Mouse (Mus musculus): Measurements from ENCODE around the gene Ect2.

GRCm38 (mm10) chr3:27071706-27072105 lies 82.0 kb downstream of the Ect2 start:
- TF ChIP-seq CTCF (conservative IDR thresholded peaks at IDR 0.05 in 1 of 2, IDR thresholded peaks at IDR 0.05 in 1 of 2; ENCODE audit: low read depth in 2 of 2, low read length in 2 of 2): no peak
- no peak for TF ChIP-seq UBTF (IDR thresholded peaks at IDR 0.05; ENCODE audit: low read depth, low read length)
- no peak for TF ChIP-seq ZMIZ1 (IDR thresholded peaks at IDR 0.05; ENCODE audit: low read depth, low read length)
- no peak for TF ChIP-seq TBP (conservative IDR thresholded peaks at IDR 0.05; ENCODE audit: low read depth, low read length)
- TF ChIP-seq EP300 (IDR thresholded peaks at IDR 0.05; ENCODE audit: low read length): no peak
- TF ChIP-seq MAZ (IDR thresholded peaks at IDR 0.05; ENCODE audit: low read depth, low read length): no peak
- TF ChIP-seq KAT2A (IDR thresholded peaks at IDR 0.05; ENCODE audit: insufficient replicate concordance, low read length): no peak

Data from CH12.LX (cell line).